Mouse (Mus musculus) stomach, embryonic 16.5 days (tissue): ENCODE measurements around the gene Ghitm. TPM values are rescaled to one million over a fixed set of nuclear protein-coding genes. Genes with fewer than 3 reads are reported as not detected.
"Not testable (repeated sequence)": the region's sequence is repeated elsewhere in the genome, so short reads cannot be mapped to it uniquely, and the experiment has no call there.

ENCODE experiments used
- ATAC-seq: fragments of 200-750 bp; cut with Nextera tagmentation; 2 replicates; pipeline ENCODE4 v1.8.0; 2017; ENCODE audit warnings: moderate number of reproducible peaks, moderate TSS enrichment; ENCODE audit not compliant: insufficient read depth, low FRiP score
- H3K27ac ChIP-seq: fragments of 300-500 bp; sonication (generic); 2 replicates; pipeline ENCODE4 v1.5.1; 2014; ENCODE audit warnings: low read length
- H3K27me3 ChIP-seq: fragments of 300-500 bp; sonication (generic); 2 replicates; pipeline ENCODE4 v1.6.1; 2014; ENCODE audit warnings: low read length, control low read depth, mixed read lengths; ENCODE audit not compliant: control insufficient read depth, insufficient read depth
- H3K36me3 ChIP-seq: fragments of 300-500 bp; sonication (generic); 2 replicates; pipeline ENCODE4 v1.6.1; 2014; ENCODE audit warnings: low read length; ENCODE audit not compliant: control insufficient read depth, insufficient read depth
- H3K4me1 ChIP-seq: fragments of 300-500 bp; sonication (generic); 2 replicates; pipeline ENCODE4 v1.6.1; 2014; ENCODE audit warnings: low read length, control low read depth, mixed read lengths; ENCODE audit not compliant: control insufficient read depth, insufficient read depth
- H3K4me2 ChIP-seq: fragments of 300-500 bp; sonication (generic); 2 replicates; pipeline ENCODE4 v1.6.1; 2014; ENCODE audit warnings: low read depth, low read length, mixed read lengths
- H3K4me3 ChIP-seq: fragments of 300-500 bp; sonication (generic); replicated peaks from 2 replicates; pipeline ENCODE4 v1.5.1; 2014; ENCODE audit warnings: mild to moderate bottlenecking, low read length
- H3K9ac ChIP-seq: fragments of 300-500 bp; sonication (generic); 2 replicates; pipeline ENCODE4 v1.6.1; 2014; ENCODE audit warnings: low read length
- H3K9me3 ChIP-seq: fragments of 300-500 bp; sonication (generic); replicated peaks from 2 replicates; pipeline ENCODE4 v1.6.1; 2016; ENCODE audit warnings: low read length, control low read depth; ENCODE audit not compliant: control insufficient read depth
- WGBS: fragments of 180-500 bp; shearing (Covaris S2); extraction: QIAGEN DNeasy Blood & Tissue Kit; methylation state at CpG from one replicate; pipeline ENCODE4 v1.1.7; 2014; 5-methylcytosine and 5-hydroxymethylcytosine counted together
- polyA plus RNA-seq: library from polyadenylated mRNA; unstranded; fragments of >200 nt; fragmentation: Nextera tagmentation; extraction: Ambion mirVana; gene quantifications from 2 replicates; pipeline ENCODE4 v1.2.1, GENCODE M21; 2015

The Ghitm gene
- polyA plus RNA-seq, 1 experiment from 2014 or later, result 244 TPM

- H3K9ac ChIP-seq, H3K4me2 ChIP-seq, H3K36me3 ChIP-seq, ATAC-seq, H3K27me3 ChIP-seq, H3K4me1 ChIP-seq, H3K4me3 ChIP-seq, H3K27ac ChIP-seq, H3K9me3 ChIP-seq: not testable (repeated sequence)
- WGBS, result 75% methylated on average over 2 of the region's 3 CpGs
Observed at GRCm38 (mm10) chr14:37137596-37137995, 2.5 kb upstream of the Ghitm start.

GRCm38 (mm10) chr14:37136110-37136509 is 1.0 kb upstream of the Ghitm start:
- Histone ChIP-seq H3K4me3 (no peak overlapping the region), H3K27me3 (no peaks in the 10 kb centered on the region), H3K4me1 (peaks cover 5% of the 10 kb centered on the region; the same call in 1 of the 2 replicates), H3K27ac (no peak overlapping the region), H3K9me3 (no peaks in the 10 kb centered on the region), H3K36me3 (peaks cover 9% of the 10 kb centered on the region; the same call in 1 of the 2 replicates), H3K9ac (no peak overlapping the region), H3K4me2 (no peak overlapping the region)
- WGBS, result 78% methylated on average over 4 of the region's 4 CpGs
- no peak for ATAC-seq

GRCm38 (mm10) chr14:37135671-37136070 is 599 bp upstream of the Ghitm start:
- ATAC-seq, result no peak
- H3K27ac ChIP-seq, result 0 out of 2 replicates have a peak overlapping the region, but pooled peaks have one; percentile 29
- 3% methylated on average over 10 of the region's 10 CpGs for WGBS

GRCm38 (mm10) chr14:37134304-37135126 is 557 bp downstream of the Ghitm start:
- ATAC-seq, result peak; percentile 8

More at GRCm38 (mm10) chr14:37135671-37136070, 599 bp upstream of the Ghitm start:
- Histone ChIP-seq H3K4me1 (peaks cover 5% of the 10 kb centered on the region; the same call in 1 of the 2 replicates), H3K9me3 (no peaks in the 10 kb centered on the region), H3K36me3 (peaks cover 12% of the 10 kb centered on the region; the same call in 1 of the 2 replicates), H3K4me3 (peak overlapping the region; percentile 92), H3K9ac (peak overlapping the region; percentile 73), H3K27me3 (no peaks in the 10 kb centered on the region), H3K4me2 (peak overlapping the region; percentile 77)

GRCm38 (mm10) chr14:37127652-37128051 is 7.4 kb downstream of the Ghitm start:
- Histone ChIP-seq H3K4me2 (no peak overlapping the region), H3K27me3 (no peaks in the 10 kb centered on the region), H3K9me3 (no peaks in the 10 kb centered on the region), H3K4me1 (no peaks in the 10 kb centered on the region), H3K9ac (no peak overlapping the region), H3K4me3 (no peak overlapping the region), H3K36me3 (peaks cover 28% of the 10 kb centered on the region; the same call in 1 of the 2 replicates), H3K27ac (no peak overlapping the region)
- no peak for ATAC-seq
- WGBS, result 44% methylated on average over 4 of the region's 4 CpGs

More at GRCm38 (mm10) chr14:37134304-37135126, 557 bp downstream of the Ghitm start:
- peak overlapping the region; percentile 64 for H3K4me2 ChIP-seq
- peaks cover 5% of the 10 kb centered on the region; the same call in 1 of the 2 replicates for H3K4me1 ChIP-seq
- H3K36me3 ChIP-seq, result peaks cover 15% of the 10 kb centered on the region; the same call in 1 of the 2 replicates
- WGBS, result 1% methylated on average over 40 of the region's 40 CpGs
- peak overlapping the region; percentile 94 for H3K9ac ChIP-seq
- H3K27me3 ChIP-seq, result no peaks in the 10 kb centered on the region
- H3K4me3 ChIP-seq, result peak overlapping the region; percentile 92
- no peaks in the 10 kb centered on the region for H3K9me3 ChIP-seq
- peak overlapping the region; percentile 87 for H3K27ac ChIP-seq

GRCm38 (mm10) chr14:37119233-37119632 is 15.8 kb downstream of the Ghitm start:
- no peaks in the 10 kb centered on the region for H3K27me3 ChIP-seq
- H3K36me3 ChIP-seq, result peaks cover 6% of the 10 kb centered on the region; the same call in 1 of the 2 replicates
- ATAC-seq, result no peak
- H3K27ac ChIP-seq, result no peak overlapping the region
- no peak overlapping the region for H3K9ac ChIP-seq
- no peaks in the 10 kb centered on the region for H3K9me3 ChIP-seq
- no peaks in the 10 kb centered on the region for H3K4me1 ChIP-seq
- 90% methylated on average over 4 of the region's 4 CpGs for WGBS
- no peak overlapping the region for H3K4me2 ChIP-seq
- no peak overlapping the region for H3K4me3 ChIP-seq

- ATAC-seq, result no peak
- Histone ChIP-seq H3K27me3 (no peaks in the 10 kb centered on the region), H3K4me2 (no peak within 1 kb of the TSS), H3K4me1 (no peaks in the 10 kb centered on the region), H3K9ac (no peak within 1 kb of the TSS), H3K27ac (no peak within 1 kb of the TSS), H3K9me3 (no peaks in the 10 kb centered on the region), H3K36me3 (no peaks in the 10 kb centered on the region), H3K4me3 (no peak within 1 kb of the TSS)
- 73% methylated on average over 3 of the region's 3 CpGs for WGBS
Observed at GRCm38 (mm10) chr14:37113922-37114321, 21.1 kb downstream of the Ghitm start, which contains the start of gene 2610528A11Rik. TSS of gene 2610528A11Rik (minus strand) at chr14:37114022.

GRCm38 (mm10) chr14:37112931-37113330 is 22.1 kb downstream of the Ghitm start:
- Histone ChIP-seq H3K4me1 (no peaks in the 10 kb centered on the region), H3K36me3 (no peaks in the 10 kb centered on the region), H3K27me3 (no peaks in the 10 kb centered on the region), H3K27ac (no peak overlapping the region), H3K4me3 (no peak overlapping the region), H3K9me3 (no peaks in the 10 kb centered on the region), H3K4me2 (no peak overlapping the region), H3K9ac (no peak overlapping the region)
- 88% methylated on average over 7 of the region's 7 CpGs for WGBS
- no peak for ATAC-seq

- H3K4me2 ChIP-seq, result no peak overlapping the region
- no peak overlapping the region for H3K4me3 ChIP-seq
- no peaks in the 10 kb centered on the region for H3K27me3 ChIP-seq
- H3K9me3 ChIP-seq, result no peaks in the 10 kb centered on the region
- no peak overlapping the region for H3K27ac ChIP-seq
- H3K9ac ChIP-seq, result no peak overlapping the region
- no peaks in the 10 kb centered on the region for H3K4me1 ChIP-seq
- H3K36me3 ChIP-seq, result no peaks in the 10 kb centered on the region
- no peak for ATAC-seq
Observed at GRCm38 (mm10) chr14:37111371-37111770, 23.7 kb downstream of the Ghitm start.
